Mouse (Mus musculus) common myeloid progenitor, adult 5-6 weeks (primary cell): ENCODE data around the gene Ttc13. TPM values are rescaled to one million over a fixed set of nuclear protein-coding genes. Genes with fewer than 3 reads are reported as not detected.

Experiments
- ATAC-seq: replicated peaks from 2 replicates; pipeline ENCODE4 v1.8.0; 2016; ENCODE audit warnings: low read depth, mild to moderate bottlenecking, moderate TSS enrichment, inconsistent platforms; ENCODE audit not compliant: poor library complexity, severe bottlenecking
- total RNA-seq: library from RNA; stranded (forward); fragments of 200-1000, 187-1606 nt; gene quantifications from 2 replicates; pipeline ENCODE4 v1.2.3, GENCODE M21; 2017

Ttc13 gene
- total RNA-seq, 1 experiment from 2014 or later: 50.6 TPM

DNA sequence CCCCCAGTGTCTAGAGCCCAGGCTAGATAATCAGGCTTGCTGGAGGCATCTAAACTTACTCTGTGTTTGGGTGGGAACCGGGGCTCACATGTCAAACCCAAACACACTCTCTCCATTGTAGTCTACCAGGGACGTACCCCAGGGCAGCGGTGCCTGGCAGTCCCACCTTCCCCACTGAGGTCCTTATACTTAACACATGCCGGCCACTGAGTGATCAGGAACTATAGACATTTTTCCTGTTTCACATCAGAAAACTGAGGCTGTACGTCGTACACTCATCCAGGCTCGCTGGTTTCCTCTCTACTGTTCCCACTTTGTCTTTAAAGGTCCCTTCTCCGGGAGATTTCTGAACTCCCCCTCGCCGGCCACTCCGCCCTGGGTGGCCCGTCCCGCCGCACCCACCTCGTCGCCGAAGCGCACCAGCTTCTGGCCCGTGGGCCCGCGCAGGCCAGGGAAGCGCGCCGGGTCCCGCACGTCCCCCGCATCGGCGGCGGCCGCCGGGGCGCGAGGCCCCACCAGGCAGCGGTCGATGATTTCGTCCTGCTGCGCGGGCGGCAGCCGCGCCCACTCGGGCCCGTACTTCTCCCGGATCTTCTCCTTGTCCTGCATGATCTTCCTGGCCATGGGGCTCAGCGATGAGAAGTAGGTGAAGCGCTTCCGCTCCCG lies 59.2 kb downstream of the Ttc13 start:
- 0 out of 2 replicates have a peak, but pooled peaks have one; percentile 1 for ATAC-seq

DNA sequence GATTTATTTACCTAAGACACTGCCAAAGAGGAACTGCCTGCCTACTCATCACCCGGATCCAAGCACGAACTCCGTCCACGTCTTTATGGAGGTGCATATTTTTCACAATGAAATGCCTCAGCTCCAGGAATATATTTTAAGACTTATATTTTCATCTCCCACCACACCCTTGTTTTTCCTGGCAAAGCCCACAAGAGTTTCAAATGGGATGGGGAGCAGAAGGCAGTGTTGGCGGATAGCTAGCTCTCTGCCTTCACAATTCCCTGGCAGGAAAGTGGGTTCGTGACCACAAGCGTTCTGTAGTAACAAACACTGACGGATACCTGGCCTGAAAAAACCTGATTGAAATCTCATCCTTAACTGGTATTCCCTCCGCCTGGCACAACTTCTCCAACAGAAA lies 60.0 kb downstream of the Ttc13 start:
- no peak for ATAC-seq

DNA sequence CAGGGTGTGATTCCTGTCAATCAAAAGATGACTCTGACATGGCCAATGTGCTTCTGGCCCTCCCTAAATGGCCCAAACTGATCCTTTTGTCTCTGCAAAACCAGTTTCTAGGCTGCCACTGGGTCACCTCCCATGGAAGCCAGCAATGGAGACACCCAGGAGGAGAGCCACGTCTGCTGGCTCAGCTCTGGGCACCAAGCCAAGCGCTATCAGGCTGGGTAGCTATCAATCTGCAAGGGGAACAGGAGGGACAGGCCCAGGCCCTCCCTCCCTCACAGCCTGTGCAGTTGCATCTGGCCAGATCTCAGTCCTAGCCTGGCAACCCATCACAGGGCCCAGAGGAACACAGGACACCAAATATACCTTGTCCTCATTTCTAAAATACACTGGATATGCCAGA lies 63.4 kb downstream of the Ttc13 start:
- peak; percentile 19; the same call in 1 of the 2 replicates for ATAC-seq

DNA sequence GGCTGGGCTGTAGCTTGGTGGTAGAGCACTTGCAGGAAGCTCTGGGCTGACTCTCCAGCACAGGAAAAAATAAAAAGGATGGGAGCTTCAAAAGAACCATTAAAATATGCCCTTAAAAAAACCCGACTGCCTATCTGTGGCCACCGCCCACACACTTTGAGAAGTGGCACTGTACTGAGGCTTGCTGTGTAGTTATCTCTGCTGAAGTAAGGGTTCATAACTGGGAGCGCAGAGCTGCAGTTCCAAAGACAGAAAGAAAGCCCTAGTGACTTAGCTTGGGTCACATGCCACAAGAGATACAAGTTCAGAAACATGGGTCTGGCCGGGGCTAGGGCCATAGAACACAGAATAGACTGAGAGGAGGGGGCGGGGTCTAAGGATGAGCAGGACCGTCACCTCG lies 63.8 kb downstream of the Ttc13 start:
- peak; percentile 55 for ATAC-seq

DNA sequence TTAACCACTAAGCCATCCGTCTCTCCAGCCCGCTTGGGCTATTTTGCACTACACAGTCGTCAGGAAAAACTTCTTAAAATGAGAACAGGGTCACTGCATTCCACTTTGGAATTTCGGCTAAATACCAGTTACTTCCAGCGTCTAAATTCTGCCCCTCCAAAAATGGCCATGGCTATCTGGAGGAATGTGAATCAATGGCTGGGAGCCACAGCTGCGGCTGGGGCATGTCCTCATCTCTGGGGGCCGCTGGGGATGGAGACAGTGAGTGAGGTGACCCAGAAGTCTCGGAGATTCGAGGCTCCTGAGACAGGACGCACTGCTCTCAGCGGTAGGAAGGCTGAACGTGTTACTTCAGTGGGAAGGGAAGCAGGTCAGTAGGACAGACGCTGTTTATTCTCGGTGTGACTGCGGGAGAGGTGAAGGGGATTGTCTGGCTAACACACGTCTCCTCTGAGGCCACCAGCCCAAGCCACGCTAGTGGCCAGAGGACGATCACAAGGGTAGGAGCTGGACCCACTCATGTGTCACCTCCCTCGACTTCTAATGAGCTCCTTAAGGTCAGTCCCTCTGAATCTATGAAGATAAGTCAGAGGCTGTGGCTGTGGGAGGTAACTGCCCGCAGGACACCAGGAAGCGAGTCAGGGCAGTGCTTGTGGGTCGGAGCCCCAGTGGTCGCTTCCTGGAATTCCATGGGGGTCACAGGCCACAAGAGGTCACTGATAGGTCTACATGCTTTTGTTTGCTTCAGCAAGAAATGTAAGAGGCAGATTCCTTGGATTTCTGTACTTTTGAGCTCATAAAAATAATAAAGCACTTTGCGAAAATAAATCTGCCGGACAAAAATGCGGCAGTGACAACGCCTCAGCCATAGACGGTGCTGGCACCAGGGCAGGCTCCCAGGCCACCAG lies 68.0 kb downstream of the Ttc13 start:
- ATAC-seq: no peak

DNA sequence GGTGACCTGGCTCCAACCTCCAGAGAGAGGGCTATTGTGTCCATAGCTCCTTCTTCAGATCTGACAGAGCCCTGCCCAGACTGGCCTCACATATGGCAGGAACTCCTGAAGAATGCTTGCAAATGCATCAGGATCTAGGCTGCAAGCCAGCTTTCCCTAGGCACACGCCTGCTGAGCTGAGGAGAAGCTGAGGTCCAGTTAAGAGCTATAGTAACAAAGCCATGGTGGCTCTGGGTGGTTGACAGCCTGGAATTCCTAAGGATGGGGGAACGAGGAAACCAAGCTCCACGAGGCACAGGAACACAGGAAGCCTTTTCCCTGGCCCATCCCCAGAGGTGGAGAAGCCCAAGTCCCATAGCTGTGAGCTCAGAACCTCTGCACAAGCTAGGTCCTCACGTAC lies 69.2 kb downstream of the Ttc13 start:
- ATAC-seq: no peak

DNA sequence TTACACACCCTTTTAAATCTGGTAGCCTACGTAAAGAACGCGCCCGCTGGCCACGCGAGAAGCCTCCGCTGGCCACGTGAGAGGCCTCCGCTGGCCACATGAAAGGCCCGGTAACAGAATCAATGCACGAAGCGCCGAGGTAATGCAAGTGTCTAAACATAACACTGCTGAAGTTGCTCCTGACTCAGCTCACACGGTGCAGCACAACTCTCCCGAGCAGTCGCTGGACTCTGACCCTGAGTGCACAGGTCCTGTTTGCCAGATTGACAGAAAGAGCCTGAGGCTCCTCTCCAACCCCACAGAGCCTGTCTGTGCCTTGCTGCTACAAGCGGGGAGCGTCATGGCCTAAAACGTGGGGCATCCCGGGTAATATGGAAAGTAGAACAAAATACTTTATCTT lies 70.0 kb downstream of the Ttc13 start:
- ATAC-seq: no peak

DNA sequence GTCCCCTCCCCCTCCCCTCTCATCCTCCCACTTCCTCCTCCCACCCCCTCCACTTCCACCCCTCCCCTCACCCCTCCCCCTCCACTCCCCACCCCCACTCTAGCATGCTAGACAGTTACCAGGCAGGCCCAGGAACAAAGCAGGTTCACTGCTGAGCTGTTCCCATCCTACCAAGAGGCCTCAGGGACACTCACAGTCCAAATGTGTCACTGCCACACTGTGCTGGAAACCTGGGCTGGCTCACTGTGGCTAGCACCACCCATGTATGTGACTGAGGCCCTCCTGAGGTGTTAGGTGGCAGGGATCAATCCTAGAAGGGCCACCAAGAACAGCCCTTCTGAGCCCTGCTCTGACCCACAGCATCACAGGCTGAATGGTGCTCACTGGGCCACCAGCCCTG lies 73.5 kb downstream of the Ttc13 start:
- ATAC-seq: no peak

DNA sequence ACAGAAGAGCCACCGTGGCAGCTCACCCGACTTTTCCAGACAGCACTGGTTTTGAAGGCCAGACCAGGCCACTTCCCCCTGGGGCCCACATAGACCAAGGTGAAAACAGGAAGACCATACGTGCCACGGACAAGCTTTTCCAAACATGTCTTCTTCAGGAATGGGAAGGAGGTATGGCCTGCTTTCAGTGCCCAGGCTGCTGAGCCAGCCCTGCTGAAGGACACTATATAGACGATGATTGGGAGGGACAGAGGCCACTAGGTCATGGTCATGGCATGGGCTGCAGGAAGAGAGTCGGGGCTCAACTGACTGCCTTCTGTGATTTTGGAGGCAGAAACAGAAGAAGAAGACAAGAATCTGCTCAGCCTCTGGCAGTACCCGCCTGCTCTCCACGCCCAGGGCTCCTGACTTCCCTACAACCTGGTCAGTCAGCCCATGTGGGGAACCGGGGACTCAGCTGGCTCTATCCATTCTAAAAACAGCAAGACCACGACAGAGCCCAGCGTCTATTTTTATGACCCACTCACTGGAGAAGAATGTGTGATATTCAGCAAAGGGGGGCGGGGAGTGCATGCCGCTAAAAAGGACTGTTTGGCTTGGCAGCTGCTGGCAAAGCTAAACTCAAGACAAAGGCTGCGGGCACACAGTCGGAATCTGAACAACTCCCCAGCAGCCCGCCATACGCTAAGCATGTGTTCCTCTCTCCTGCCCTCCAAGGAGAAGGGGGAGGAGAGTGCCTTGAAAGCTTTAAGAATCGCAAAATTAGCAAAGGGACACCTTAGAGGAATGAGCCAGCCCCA lies 78.0 kb downstream of the Ttc13 start:
- no peak for ATAC-seq

DNA sequence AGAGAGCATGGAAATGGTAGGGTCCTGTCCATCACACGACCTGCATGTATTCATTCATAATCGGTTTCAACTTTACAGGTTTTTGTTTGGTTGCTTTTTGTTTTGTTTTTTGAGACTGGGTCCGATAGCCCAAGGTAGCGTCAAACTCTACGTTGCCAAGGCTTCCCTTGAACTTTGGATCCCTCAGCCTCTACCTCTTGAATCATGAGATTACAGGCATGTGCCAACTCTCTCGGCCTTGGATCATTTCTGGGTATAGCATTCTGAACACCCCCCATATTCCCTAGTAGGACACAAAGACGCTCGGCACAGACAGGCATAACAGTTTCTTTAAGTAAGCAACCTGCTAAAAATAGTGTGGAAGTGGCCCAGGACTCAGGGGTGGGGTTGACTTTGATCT lies 80.2 kb downstream of the Ttc13 start:
- no peak for ATAC-seq

DNA sequence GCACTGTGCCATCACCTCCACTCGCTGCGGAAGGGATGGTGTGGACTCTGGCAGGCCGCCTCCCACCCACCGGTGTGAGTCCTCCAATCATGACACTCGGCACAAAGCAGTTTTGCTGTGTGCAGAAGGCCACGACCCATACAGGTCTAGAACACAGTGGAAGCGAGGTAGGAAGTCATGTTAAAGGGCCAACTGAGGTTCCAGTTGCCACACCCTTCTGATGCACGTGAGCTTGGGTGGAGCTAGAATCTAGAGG lies 86.6 kb downstream of the Ttc13 start:
- ATAC-seq: no peak

DNA sequence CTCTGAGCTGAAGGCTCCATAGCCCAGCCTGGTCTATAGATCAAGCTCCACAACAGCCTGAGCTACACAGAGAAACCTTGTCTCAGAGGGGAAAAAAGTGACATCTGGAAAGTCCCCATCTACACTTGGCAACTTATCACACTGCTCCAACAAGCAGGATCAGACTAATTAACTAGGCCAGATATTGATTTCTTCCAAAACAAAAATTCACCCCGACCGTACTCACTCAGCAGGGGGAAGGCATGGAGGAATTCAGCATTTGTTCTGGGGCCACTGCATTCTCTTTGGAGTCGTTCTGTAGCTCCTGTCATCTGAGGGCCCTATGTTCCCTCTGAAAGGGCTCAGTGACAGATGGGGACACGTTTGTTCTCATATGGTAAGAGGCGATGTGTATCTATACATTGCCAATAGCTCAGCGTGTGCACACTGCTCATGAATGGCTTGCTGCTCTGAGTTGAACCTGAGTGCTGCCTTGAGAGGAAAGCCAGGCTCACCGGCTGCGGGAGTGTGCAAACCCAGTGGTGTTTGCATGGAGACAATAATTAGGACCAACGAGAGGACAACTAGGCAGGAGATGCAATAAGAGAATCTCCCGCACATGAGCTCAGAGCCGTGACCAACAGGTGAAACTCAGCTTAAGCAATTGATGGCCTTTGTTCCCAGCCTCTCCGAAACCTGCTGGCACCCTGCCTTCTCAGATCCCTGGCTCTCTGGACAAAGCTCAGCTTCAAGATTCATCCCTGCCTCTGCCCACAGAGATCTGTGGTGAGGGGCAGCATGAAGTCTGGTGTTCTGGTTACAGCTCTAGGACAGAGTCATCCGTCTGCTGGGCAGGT lies 87.2 kb downstream of the Ttc13 start:
- ATAC-seq: no peak

DNA sequence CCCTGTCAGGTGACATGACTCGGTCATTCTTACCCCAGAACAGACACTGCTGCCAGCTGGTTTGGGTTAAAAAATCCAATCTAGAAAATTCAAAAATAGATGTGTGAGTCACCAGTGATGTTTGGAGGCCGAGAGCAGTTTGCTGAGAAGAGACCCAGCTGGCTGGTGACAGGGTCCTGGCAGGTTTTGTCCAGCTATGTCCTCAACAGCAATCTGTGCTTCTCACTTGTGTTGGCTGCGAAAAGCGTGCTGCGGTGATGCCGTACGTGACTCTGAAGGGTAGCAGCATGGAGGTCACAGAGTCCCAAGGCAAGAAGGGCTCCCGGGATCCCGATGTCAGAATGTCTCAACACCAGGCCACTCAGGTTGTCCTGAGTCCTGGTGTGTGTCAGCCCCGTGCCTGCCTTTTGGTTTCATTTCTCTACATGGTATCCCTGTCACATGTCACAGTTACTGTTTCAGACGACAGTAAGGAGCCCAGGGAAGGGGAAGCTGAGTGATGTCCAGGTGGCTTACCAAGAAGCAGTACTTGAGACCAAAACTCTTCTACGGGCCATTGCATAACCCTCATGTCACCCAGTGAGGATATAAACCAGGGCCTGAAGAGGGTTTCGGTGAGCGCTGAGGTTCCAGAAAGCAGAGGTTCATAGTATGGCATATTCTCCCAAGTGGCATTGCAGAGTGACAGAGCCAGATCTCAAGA lies 88.6 kb downstream of the Ttc13 start:
- ATAC-seq: peak; percentile 42; the same call in 1 of the 2 replicates

DNA sequence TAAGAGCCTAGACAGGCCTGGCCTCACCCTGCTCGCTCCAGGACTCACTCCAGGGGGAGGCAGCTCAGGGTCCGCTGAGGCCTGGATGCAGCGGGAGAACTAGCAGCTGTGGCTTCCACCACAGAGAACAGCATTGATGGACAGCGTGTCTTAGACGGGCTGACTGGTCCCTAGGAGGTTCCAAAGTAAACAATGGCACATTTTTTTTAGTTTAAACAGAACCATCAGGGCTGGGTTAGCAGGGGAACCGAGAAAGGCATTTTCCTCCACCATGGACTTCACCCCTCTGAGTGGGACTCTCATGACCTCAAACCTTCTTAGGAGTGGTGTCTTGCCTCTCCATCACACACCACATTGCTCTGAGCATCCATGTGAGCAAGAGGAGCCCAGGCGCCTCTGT lies 89.8 kb downstream of the Ttc13 start:
- ATAC-seq: no peak

DNA sequence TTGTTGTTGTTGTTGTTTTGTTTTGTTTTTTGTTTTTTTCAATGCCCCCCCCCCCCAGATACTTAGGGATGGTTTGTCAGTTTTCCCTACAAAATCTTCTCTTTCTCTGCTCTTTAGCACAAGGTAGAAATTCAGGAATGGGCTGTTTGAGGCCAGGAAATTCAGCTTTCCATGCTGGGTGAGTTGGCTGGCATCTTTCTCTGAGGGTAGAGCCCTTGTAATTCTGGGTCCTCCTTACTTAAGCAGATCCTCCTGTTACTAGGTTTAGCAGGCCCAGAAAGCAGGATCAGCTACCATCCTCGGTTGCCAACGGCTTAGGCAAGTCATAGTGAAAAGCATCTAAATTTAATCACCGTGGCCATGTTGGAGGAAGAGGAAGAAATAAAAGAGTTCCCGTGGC lies 90.9 kb downstream of the Ttc13 start:
- ATAC-seq: no peak

DNA sequence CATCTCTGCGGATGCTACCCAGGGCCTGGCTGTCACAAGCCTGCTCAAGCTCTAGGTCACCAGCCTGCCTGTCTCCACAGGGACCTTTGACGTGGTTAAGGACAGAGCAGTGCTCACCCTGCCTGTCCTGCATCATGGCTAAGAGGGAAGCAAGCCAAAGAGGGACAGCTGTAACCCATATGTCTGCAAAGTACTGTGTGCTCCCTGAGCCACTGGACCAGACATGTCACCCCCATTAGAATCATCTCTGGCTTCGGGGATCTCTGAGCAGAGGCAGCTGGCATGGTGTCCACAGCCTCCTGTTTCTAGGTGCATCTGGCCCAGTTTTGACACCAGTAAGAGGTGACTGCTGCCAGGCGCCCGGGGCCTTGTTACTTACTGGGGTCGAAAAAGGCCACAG lies 91.3 kb downstream of the Ttc13 start:
- no peak for ATAC-seq

DNA sequence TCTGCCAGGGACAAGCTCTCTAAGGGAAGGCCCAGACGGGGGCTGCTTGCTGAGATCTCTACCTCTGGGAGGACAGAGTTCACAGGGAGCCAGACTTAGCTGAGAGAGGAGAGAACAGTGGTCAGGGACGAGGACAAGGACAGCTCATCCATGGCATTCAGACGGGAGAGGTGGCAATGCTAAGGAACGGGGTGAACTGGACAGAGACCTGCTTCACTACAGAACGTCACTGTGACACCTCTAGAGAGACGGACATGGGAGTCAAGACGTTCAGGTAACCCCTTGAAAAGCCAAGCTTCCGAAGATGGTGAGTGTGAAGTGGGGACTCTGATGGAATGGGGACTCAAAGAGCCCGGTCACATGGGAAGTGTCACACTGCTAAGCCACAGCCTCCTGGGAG lies 95.5 kb downstream of the Ttc13 start:
- ATAC-seq: no peak
